Mouse (Mus musculus): ENCODE results near the gene Suclg1. TPM values are rescaled to one million over a fixed set of nuclear protein-coding genes. Genes with fewer than 3 reads are reported as not detected.

Suclg1 gene
- 44.6 to 61.3 TPM (median 50.1 TPM) in 4 replicates for total RNA-seq (2023)

DNA sequence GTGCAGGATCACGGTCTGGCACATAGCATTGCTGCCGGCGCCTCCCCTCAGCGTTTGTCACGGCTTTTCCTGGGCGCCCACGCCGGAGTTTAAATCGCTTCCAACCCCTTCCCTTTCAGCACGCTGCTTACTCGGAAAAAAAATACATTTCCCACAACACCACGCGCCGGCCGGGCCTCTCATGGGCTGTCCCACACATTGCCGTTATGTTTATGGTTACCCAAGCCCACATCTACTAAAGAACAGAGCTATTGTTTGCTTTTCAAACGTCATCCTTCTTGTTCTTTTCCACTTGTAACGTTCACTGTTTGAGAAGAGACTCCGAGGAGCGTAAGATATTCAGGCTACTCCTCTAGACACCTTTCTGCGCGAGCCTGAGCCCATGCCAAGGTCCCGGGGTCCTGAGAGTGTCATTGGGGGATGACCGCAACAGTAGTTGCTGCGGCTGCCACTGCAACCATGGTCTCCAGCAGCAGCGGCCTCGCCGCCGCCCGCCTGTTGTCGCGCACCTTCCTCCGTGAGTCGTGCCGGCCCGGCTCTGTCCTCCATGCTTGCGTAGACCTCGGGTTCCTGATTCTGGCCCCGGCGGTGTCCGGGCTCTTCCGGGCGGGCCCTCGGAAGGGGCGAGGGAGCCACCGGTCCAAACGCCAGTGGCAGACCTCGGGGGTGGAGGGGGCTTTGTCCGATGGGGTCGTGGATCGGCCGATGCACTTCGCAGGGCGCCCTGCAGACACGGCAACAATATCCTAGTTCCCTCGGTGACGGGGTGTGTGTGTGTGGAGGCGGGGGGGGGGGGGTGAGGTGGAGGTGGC is at the start of gene Suclg1:
Gene Suclg1 (plus strand): TSS at position 146 of the 812 bp plus-strand sequence.

DNA sequence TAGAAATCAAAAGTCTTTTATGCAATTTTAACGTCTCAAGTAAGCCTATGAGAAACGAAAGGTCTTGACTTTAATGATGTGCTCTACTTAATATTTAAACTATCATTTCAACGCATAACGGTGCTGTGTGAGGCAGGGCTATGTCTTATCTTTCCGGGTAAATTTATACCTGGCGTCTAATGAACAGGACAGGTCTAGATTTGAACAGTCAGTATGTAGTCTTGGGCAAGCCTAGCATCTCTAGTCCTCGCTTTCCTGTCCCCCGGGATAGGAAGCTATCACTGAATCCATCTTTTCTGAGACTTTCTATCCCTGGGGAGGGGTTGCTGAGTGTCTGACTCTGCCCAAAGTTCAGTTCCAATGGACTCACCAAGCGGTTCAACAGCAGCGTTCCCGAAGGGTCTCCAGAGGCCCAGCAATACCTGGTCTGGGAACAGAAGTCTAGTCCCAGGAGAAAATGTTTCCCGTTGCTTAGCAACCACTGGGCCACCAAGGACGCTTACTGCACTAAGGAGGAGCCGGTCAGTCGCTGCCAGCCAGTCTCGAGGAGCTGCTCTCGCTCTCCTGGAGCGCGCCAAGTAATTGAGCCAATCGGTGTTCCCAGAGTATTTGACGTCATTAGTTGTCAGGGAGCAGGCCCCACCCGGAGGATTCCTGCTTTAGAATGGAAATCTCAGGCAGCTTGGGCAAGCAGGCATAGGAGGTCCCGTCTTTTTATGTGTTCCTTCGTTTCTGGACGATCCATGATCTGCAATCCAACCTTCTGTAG is 26.8 kb upstream of the Suclg1 start, which contains the start of gene Dnah6:
Gene Dnah6 (minus strand): TSS at position 463 of the 769 bp plus-strand sequence.

Other genes starting within 250 kb of the Suclg1 start
- 0.15 to 0.22 TPM (median 0.21 TPM) in 4 replicates for gene Dnah6, start 26.7 kb upstream of the Suclg1 start, total RNA-seq (2023)
- gene 4931417E11Rik, start 221.3 kb downstream of the Suclg1 start, total RNA-seq (2023), result not detected in 4 replicates